Mouse (Mus musculus) left cerebral cortex, adult 6 months (tissue): ENCODE results near the gene Olfr138. TPM values are rescaled to one million over a fixed set of nuclear protein-coding genes. Genes with fewer than 3 reads are reported as not detected.

Experiments
- long read RNA-seq, 2 experiments: library from polyadenylated mRNA; unstranded; transcript quantifications; one replicate each; pipeline ENCODE4 v2.0.0; 2019 to 2020
- polyA plus RNA-seq: library from polyadenylated mRNA; unstranded; fragments of <200 nt; fragmentation: Nextera tagmentation; gene quantifications from 2 replicates; pipeline ENCODE4 v1.2.3, GENCODE M21; 2021

The Olfr138 gene
- not detected in 2 replicates for polyA plus RNA-seq
- long read RNA-seq, experiment 1 = 0 reads
- long read RNA-seq, experiment 2 = 0 reads

DNA sequence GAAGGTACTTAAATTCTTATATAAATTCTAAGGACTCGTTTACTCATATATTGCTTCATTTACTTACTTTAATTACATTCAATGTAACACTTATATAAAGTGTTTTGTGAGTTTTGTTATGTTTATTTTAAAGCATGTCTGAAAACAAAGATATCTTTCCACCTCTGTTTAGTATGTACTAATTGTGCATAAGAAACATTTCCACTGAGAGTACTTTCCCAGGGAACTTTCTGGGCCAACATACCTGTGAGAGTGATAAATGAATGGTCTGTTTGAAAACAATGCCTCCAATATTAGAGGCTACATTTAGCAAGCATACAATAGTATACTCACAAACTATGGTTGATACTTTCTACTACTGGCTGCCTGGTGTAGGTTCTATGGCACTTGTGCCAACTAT lies at the start of gene Olfr138:
TSS of gene Olfr138 (plus strand) at position 301 of the 400 bp plus-strand sequence.

DNA sequence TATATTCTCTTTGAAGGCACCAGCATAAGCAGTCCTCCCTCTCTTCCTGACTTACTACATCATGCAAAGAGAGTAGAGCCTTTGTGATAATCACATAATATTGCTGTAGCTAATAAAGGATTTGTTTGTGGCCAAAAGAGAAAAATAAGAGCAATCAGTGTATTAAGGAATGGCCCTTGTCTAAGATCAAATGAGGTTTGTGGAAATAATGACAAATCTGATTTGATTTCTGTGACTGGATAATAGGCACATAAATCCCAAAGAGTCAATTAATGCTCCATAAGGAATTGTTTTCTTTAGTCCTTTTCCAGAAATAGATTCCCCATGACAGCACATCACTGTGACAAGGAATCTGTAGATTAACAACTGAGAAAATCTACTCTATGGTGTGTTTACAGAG lies 46.6 kb downstream of the Olfr138 start, which contains the start of gene Olfr137:
TSS of gene Olfr137 (minus strand) at position 101 of the 400 bp plus-strand sequence.

Other genes starting within 250 kb of the Olfr138 start
- not detected in 2 replicates for gene Olfr129, start 201.0 kb upstream of the Olfr138 start, polyA plus RNA-seq
- gene Olfr130, start 197.1 kb upstream of the Olfr138 start, polyA plus RNA-seq = not detected in 2 replicates
- not detected in 2 replicates for gene Olfr131, start 172.3 kb upstream of the Olfr138 start, polyA plus RNA-seq
- not detected in 2 replicates for gene Olfr132, start 126.5 kb upstream of the Olfr138 start, polyA plus RNA-seq
- not detected in 2 replicates for gene Olfr133, start 115.8 kb upstream of the Olfr138 start, polyA plus RNA-seq
- gene Olfr134, start 89.6 kb upstream of the Olfr138 start, polyA plus RNA-seq = not detected in 2 replicates
- gene Olfr135, start 56.7 kb upstream of the Olfr138 start, polyA plus RNA-seq = not detected in 2 replicates
- gene Olfr137, start 46.5 kb downstream of the Olfr138 start, polyA plus RNA-seq = not detected in 2 replicates
- gene Olfr136, start 68.8 kb downstream of the Olfr138 start, polyA plus RNA-seq = not detected in 2 replicates
- gene Esp36, start 159.2 kb downstream of the Olfr138 start, polyA plus RNA-seq = not detected in 2 replicates